Mouse (Mus musculus) olfactory bulb, adult 2 months (tissue): Measurements from ENCODE around the gene Lrfn1. TPM values are rescaled to one million over a fixed set of nuclear protein-coding genes. Genes with fewer than 3 reads are reported as not detected.
A peak's percentile ranks its signal among the peaks of the same experiment; 100 is the strongest.

Experiments used
- H3K27ac ChIP-seq: fragments of 200-500 bp; 2 replicates; pipeline ENCODE4 v1.5.1; 2012; ENCODE audit warnings: low read depth, low read length; ENCODE audit not compliant: insufficient read depth
- H3K4me1 ChIP-seq: fragments of 200-500 bp; 2 replicates; pipeline ENCODE4 v1.6.1; 2012; ENCODE audit warnings: low read length; ENCODE audit not compliant: control insufficient read depth, insufficient read depth
- H3K4me3 ChIP-seq: fragments of 200-500 bp; 2 replicates; pipeline ENCODE4 v1.5.1; 2012; ENCODE audit warnings: mild to moderate bottlenecking, low read depth, low read length, moderate library complexity; ENCODE audit not compliant: insufficient read depth
- CTCF ChIP-seq: fragments of 200-500 bp; IDR thresholded peaks from 2 replicates; pipeline ENCODE4 v1.5.1; 2012; ENCODE audit warnings: low read depth, mild to moderate bottlenecking, low read length, moderate library complexity; ENCODE audit not compliant: insufficient read depth
- POLR2A ChIP-seq: fragments of 200-500 bp; IDR thresholded peaks from 2 replicates; pipeline ENCODE4 v1.6.1; 2012; ENCODE audit warnings: mild to moderate bottlenecking, low read depth, low read length, moderate library complexity; ENCODE audit not compliant: insufficient read depth
- WGBS: fragments of 180-500 bp; shearing (Covaris S2); methylation state at CpG from one replicate; pipeline ENCODE4 v1.1.7; 2018; 5-methylcytosine and 5-hydroxymethylcytosine counted together
- polyA plus RNA-seq: library from polyadenylated mRNA; stranded (reverse); fragments of >200 nt; gene quantifications from 2 replicates; pipeline ENCODE4 v1.2.4, GENCODE M21; 2012; ENCODE audit warnings: low replicate concordance; ENCODE audit not compliant: missing spikeins, insufficient read depth, insufficient read length

The Lrfn1 gene
- polyA plus RNA-seq, 1 experiment, result not detected

DNA sequence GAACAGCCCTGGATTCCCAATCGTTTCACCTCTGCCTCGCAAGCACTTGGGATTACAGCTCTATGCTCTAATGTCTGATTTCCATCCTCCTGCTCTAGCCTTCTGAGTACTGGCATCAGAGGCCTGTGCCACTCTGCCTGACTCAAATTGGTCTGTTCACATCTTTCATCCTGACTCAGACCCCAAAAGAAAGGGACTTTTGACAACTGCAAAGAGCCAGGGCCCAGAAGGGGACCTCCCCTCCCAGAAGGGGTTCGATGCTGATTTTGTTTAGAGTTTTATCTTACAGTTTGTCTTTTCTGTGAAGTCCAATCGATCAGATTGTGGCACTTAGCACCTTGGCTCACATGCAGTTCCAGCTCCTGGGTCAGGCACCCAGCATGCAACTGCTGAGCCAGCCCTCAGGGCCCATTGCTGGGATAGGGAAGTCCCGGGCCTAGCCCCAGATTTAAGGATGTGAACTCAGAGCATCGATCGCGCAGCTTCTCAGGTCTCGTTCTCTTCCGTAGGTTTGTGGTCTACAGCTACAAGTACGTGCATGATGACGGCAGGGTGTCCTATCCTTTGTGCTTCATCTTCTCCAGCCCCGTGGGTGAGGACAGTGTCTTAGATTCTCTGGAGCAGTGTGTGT is 7.3 kb upstream of the Lrfn1 start:
- Histone ChIP-seq H3K4me1 (0 out of 2 replicates have a peak, but pooled peaks cover 3% of the 10 kb centered on the region), H3K4me3 (no peak overlapping the region), H3K27ac (no peak overlapping the region)
- WGBS, result 85% methylated on average over 13 of the region's 13 CpGs
- no peak for TF ChIP-seq CTCF
- TF ChIP-seq POLR2A, result no peak

- TF ChIP-seq CTCF (peak; percentile 87), POLR2A (no peak)
- H3K27ac ChIP-seq, result no peak overlapping the region
- WGBS, result 8% methylated on average over 12 of the region's 12 CpGs
- no peak overlapping the region for H3K4me3 ChIP-seq
- H3K4me1 ChIP-seq, result 0 out of 2 replicates have a peak, but pooled peaks cover 3% of the 10 kb centered on the region
Measured at GRCm38 (mm10) chr7:28446446-28446845, 5.3 kb upstream of the Lrfn1 start.

DNA sequence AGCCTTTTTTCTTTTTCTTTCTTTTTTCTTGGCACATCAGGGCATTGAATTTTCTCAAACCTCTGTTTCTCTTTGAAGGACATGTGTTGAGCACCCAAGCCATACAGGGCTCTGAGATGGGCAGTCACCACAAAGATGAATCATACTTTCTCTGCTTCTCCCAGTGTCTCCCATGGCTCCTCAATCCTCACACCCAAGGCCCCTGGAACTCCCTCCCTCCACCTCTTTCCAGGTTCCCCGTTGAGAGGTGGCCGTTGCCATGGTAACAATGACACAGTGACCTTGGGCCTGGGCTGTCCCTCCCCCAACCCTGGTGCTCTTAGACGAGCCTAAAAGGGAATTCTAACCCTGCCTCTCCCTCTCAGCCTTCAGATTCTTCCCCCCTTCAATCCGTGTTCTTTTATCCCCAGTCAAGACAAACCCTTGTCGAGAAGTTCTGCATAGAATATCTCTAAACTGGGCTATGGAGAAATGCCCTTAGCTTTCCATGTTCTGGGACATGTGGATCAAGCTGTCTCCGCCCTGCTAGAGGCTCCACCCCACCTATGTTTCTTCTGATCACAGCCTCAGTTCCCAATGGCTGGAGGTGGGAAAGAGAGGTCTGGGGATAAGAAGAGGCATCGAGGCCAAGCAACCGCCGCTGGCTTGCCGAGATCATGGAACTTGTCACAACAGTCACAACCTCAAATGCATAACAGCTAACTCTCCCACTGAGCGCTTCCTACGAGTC is 4.5 kb upstream of the Lrfn1 start:
- Histone ChIP-seq H3K4me1 (peaks cover 4% of the 10 kb centered on the region; the same call in 1 of the 2 replicates), H3K27ac (no peak overlapping the region), H3K4me3 (no peak overlapping the region)
- TF ChIP-seq POLR2A, result no peak
- no peak for TF ChIP-seq CTCF
- WGBS, result 45% methylated on average over 12 of the region's 12 CpGs

DNA sequence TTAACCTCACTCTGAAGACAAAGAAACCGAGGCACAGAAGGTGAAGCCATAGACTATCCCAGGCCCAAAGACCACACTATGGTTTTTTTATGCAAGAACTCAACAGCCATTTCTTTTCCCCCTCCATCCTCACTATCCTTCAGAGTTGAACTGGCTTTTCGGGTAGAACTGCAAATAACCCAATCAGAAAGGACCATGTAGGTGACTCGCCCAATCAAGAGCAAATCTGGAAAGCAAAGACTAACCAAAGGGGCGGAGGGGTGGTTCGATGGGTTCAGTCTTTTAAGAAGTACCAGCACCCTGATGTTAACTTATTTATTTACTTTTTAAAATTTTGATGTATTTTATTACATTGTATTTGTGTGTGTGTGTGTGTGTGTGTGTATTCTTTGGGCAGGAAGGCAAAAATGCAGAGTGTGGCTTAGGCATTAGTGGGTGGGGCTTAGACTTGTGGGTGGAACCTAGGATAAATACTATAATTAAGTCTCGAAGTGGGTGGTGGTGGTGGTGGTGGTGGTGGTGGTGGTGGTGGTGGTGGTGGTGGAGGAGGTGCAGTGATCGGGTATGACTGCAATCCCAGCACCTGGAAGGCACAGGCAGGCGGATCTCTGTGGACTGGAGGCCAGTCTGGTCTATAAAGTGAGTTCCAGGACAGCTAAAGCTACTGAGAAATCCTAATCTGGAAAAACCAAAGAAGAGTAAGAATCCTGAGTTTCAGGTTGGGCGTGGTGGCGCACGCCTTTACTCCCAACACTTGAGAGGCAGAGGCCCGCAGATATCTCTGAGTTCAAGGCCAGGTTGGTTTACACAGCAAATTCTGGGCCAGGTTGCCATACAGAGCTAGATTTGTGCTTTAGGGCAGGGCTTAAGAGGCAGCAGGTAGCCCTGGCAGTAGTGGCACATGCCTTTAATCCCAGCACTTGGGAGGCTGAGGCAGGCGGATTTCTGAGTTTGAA is 3.6 kb upstream of the Lrfn1 start:
- WGBS, result 78% methylated on average over 13 of the region's 13 CpGs
- H3K4me3 ChIP-seq, result no peak overlapping the region
- no peak for TF ChIP-seq POLR2A
- H3K4me1 ChIP-seq, result peaks cover 9% of the 10 kb centered on the region
- H3K27ac ChIP-seq, result no peak overlapping the region

- WGBS, result 2% methylated on average over 23 of the region's 24 CpGs
- peaks cover 8% of the 10 kb centered on the region for H3K4me1 ChIP-seq
- TF ChIP-seq CTCF (no peak), POLR2A (no peak)
- peak overlapping the region; percentile 98 for H3K4me3 ChIP-seq
- no peak overlapping the region for H3K27ac ChIP-seq
Measured at GRCm38 (mm10) chr7:28452361-28453005, 703 bp downstream of the Lrfn1 start.

GRCm38 (mm10) chr7:28460361-28460760 is 8.6 kb downstream of the Lrfn1 start:
- peaks cover 13% of the 10 kb centered on the region; the same call in 1 of the 2 replicates for H3K4me1 ChIP-seq
- no peak overlapping the region for H3K27ac ChIP-seq
- no peak for TF ChIP-seq POLR2A
- TF ChIP-seq CTCF, result no peak
- no peak overlapping the region for H3K4me3 ChIP-seq
- WGBS, result 88% methylated on average over 5 of the region's 5 CpGs

- Histone ChIP-seq H3K4me1 (peaks cover 26% of the 10 kb centered on the region), H3K4me3 (no peak overlapping the region), H3K27ac (no peak overlapping the region)
- 93% methylated on average over 2 of the region's 2 CpGs for WGBS
- TF ChIP-seq POLR2A (no peak), CTCF (no peak)
Measured at GRCm38 (mm10) chr7:28462769-28463168, 11.0 kb downstream of the Lrfn1 start.

- H3K27ac ChIP-seq, result peak overlapping the region; percentile 84
- no peak for TF ChIP-seq CTCF
- peak; percentile 52; the same call in 1 of the 2 replicates for TF ChIP-seq POLR2A
- peak overlapping the region; percentile 50 for H3K4me3 ChIP-seq
- WGBS, result 41% methylated on average over 10 of the region's 10 CpGs
- H3K4me1 ChIP-seq, result peaks cover 23% of the 10 kb centered on the region
Measured at GRCm38 (mm10) chr7:28464416-28465212, 12.8 kb downstream of the Lrfn1 start.
